Mouse (Mus musculus) MEL (cell line): ENCODE results near the gene Olfr1330. TPM values are rescaled to one million over a fixed set of nuclear protein-coding genes. Genes with fewer than 3 reads are reported as not detected.

Experiments
- DNase-seq: peaks from one replicate; pipeline ENCODE4 v3.0.0; 2011; ENCODE audit warnings: low read depth, low spot score
- H3K27ac ChIP-seq: 2 replicates; pipeline ENCODE4 v1.5.1; 2012; ENCODE audit warnings: low read depth, mild to moderate bottlenecking, control low read depth, low read length, moderate library complexity; ENCODE audit not compliant: control insufficient read depth
- H3K27me3 ChIP-seq, 2 experiments: fragments of 150-350 bp in 1 of 2; sonication (generic) in 1 of 2; 2 replicates each; pipeline ENCODE4 v1.6.1; 2012; ENCODE audit warnings: low read length in 2 of 2, mild to moderate bottlenecking in 2 of 2, improper control_type of control experiment in 1 of 2, moderate library complexity in 1 of 2; ENCODE audit not compliant: insufficient read depth in 2 of 2, control insufficient read depth in 1 of 2
- H3K36me3 ChIP-seq, 2 experiments: 2 replicates each; pipeline ENCODE4 v1.6.1; 2012 to 2014; ENCODE audit warnings: low read length in 2 of 2, improper control_type of control experiment in 1 of 2, inconsistent platforms in 1 of 2, mild to moderate bottlenecking in 1 of 2; ENCODE audit not compliant: insufficient read depth in 2 of 2, control insufficient read depth in 1 of 2
- H3K4me1 ChIP-seq, 2 experiments: fragments of 150-350 bp in 1 of 2; sonication (generic) in 1 of 2; 2 replicates each; pipeline ENCODE4 v1.6.1; 2012; ENCODE audit warnings: low read length in 2 of 2, improper control_type of control experiment in 1 of 2, mild to moderate bottlenecking in 1 of 2; ENCODE audit not compliant: insufficient read depth in 2 of 2, control insufficient read depth in 1 of 2
- H3K4me3 ChIP-seq, 2 experiments: fragments of 150-350 bp in 1 of 2; sonication (generic) in 1 of 2; 2 replicates each; pipeline ENCODE4 v1.5.1; 2012; ENCODE audit warnings: low read depth in 2 of 2, low read length in 2 of 2, mild to moderate bottlenecking in 2 of 2, moderate library complexity in 2 of 2, control low read depth in 1 of 2, improper control_type of control experiment in 1 of 2; ENCODE audit not compliant: control insufficient read depth in 1 of 2, insufficient read depth in 1 of 2
- H3K79me2 ChIP-seq: 2 replicates; pipeline ENCODE4 v1.6.1; 2012; ENCODE audit warnings: mild to moderate bottlenecking, low read length, moderate library complexity; ENCODE audit not compliant: control insufficient read depth, poor library complexity, insufficient read depth
- H3K9ac ChIP-seq: 2 replicates; pipeline ENCODE4 v1.6.1; 2012; ENCODE audit warnings: low read depth, mild to moderate bottlenecking, control low read depth, low read length, moderate library complexity; ENCODE audit not compliant: control insufficient read depth, poor library complexity, severe bottlenecking
- H3K9me3 ChIP-seq: fragments of 150-350 bp; sonication (generic); replicated peaks from 2 replicates; pipeline ENCODE4 v1.6.1; 2012; ENCODE audit warnings: mild to moderate bottlenecking, low read length, improper control_type of control experiment, moderate library complexity; ENCODE audit not compliant: insufficient read depth
- BHLHE40 ChIP-seq: IDR thresholded peaks from 2 replicates; pipeline ENCODE4 v1.6.1; 2012; ENCODE audit warnings: low read depth, mild to moderate bottlenecking, inconsistent platforms, low read length, improper control_type of control experiment, borderline replicate concordance
- E2F4 ChIP-seq: IDR thresholded peaks from 2 replicates; pipeline ENCODE4 v1.6.1; 2011; ENCODE audit warnings: low read depth, low read length, improper control_type of control experiment, borderline replicate concordance
- ELF1 ChIP-seq: IDR thresholded peaks from 2 replicates; pipeline ENCODE4 v1.6.1; 2014; ENCODE audit warnings: low read depth, mild to moderate bottlenecking, inconsistent platforms, low read length, improper control_type of control experiment, moderate library complexity
- ETS1 ChIP-seq: IDR thresholded peaks from 2 replicates; pipeline ENCODE4 v1.6.1; 2012; ENCODE audit warnings: low read depth, mild to moderate bottlenecking, inconsistent platforms, low read length, improper control_type of control experiment, moderate library complexity
- GABPA ChIP-seq: IDR thresholded peaks from 2 replicates; pipeline ENCODE4 v1.6.1; 2012; ENCODE audit warnings: low read depth, mild to moderate bottlenecking, inconsistent platforms, low read length, improper control_type of control experiment, moderate library complexity
- HCFC1 ChIP-seq: IDR thresholded peaks from 2 replicates; pipeline ENCODE4 v1.6.1; 2012; ENCODE audit warnings: low read depth, mild to moderate bottlenecking, inconsistent platforms, low read length, improper control_type of control experiment, moderate library complexity
- MAZ ChIP-seq: IDR thresholded peaks from 2 replicates; pipeline ENCODE4 v1.6.1; 2012; ENCODE audit warnings: low read depth, mild to moderate bottlenecking, inconsistent platforms, low read length, improper control_type of control experiment
- MYB ChIP-seq: IDR thresholded peaks from 2 replicates; pipeline ENCODE4 v1.6.1; 2011; ENCODE audit warnings: mild to moderate bottlenecking, low read depth, low read length, improper control_type of control experiment
- MYC ChIP-seq: IDR thresholded peaks from 2 replicates; pipeline ENCODE4 v1.6.1; 2011; ENCODE audit warnings: low read depth, mild to moderate bottlenecking, low read length, improper control_type of control experiment, moderate library complexity
- NRF1 ChIP-seq: IDR thresholded peaks from 2 replicates; pipeline ENCODE4 v1.6.1; 2014; ENCODE audit warnings: low read depth, mild to moderate bottlenecking, inconsistent platforms, low read length, improper control_type of control experiment, moderate library complexity; ENCODE audit not compliant: poor library complexity, insufficient read depth, severe bottlenecking
- POLR2A ChIP-seq, 2 experiments: IDR thresholded peaks; 2 replicates each; pipeline ENCODE4 v1.6.1; 2011 to 2012; ENCODE audit warnings: low read length in 2 of 2, mild to moderate bottlenecking in 2 of 2, control low read depth in 1 of 2, improper control_type of control experiment in 1 of 2, low read depth in 1 of 2, moderate library complexity in 1 of 2; ENCODE audit not compliant: control insufficient read depth in 1 of 2, insufficient read depth in 1 of 2, poor library complexity in 1 of 2
- RCOR1 ChIP-seq: IDR thresholded peaks from 2 replicates; pipeline ENCODE4 v1.6.1; 2012; ENCODE audit warnings: low read depth, mild to moderate bottlenecking, inconsistent platforms, low read length, improper control_type of control experiment
- SIN3A ChIP-seq: IDR thresholded peaks from 2 replicates; pipeline ENCODE4 v1.6.1; 2012; ENCODE audit warnings: low read length, improper control_type of control experiment, inconsistent platforms
- SMC3 ChIP-seq: IDR thresholded peaks from 2 replicates; pipeline ENCODE4 v1.6.1; 2011; ENCODE audit warnings: low read depth, low read length, improper control_type of control experiment
- TAL1 ChIP-seq: IDR thresholded peaks from 2 replicates; pipeline ENCODE4 v1.6.1; 2012; ENCODE audit warnings: mild to moderate bottlenecking, inconsistent platforms, low read length, moderate library complexity, mixed read lengths
- TCF12 ChIP-seq: IDR thresholded peaks from 2 replicates; pipeline ENCODE4 v1.6.1; 2014; ENCODE audit warnings: low read depth, mild to moderate bottlenecking, inconsistent platforms, low read length, improper control_type of control experiment, moderate library complexity
- ZKSCAN1 ChIP-seq: IDR thresholded peaks from 2 replicates; pipeline ENCODE4 v1.6.1; 2012; ENCODE audit warnings: low read depth, mild to moderate bottlenecking, inconsistent platforms, low read length, improper control_type of control experiment, moderate library complexity
- ZMIZ1 ChIP-seq: IDR thresholded peaks from 2 replicates; pipeline ENCODE4 v1.6.1; 2012; ENCODE audit warnings: low read depth, mild to moderate bottlenecking, inconsistent platforms, low read length, improper control_type of control experiment, moderate library complexity
- ZNF384 ChIP-seq: IDR thresholded peaks from 2 replicates; pipeline ENCODE4 v1.6.1; 2012; ENCODE audit warnings: low read depth, mild to moderate bottlenecking, inconsistent platforms, low read length, improper control_type of control experiment
- polyA plus RNA-seq, 2 experiments: library from polyadenylated mRNA; stranded (reverse) in 1 of 2; unstranded in 1 of 2; fragments of >175 nt in 1 of 2; fragments of >200 nt in 1 of 2; gene quantifications; 2 replicates each; pipeline versions ENCODE4 v1.2.1 to v1.2.4; 2012; ENCODE audit warnings: low replicate concordance in 2 of 2, low read depth in 1 of 2; ENCODE audit not compliant: insufficient read length in 2 of 2, insufficient read depth in 1 of 2, missing spikeins in 1 of 2
- total RNA-seq: library from RNA; depleted of rRNA; stranded (reverse); fragments of 300-350 nt; gene quantifications from 2 replicates; pipeline ENCODE4 v1.2.3, GENCODE M21; 2012

Gene Olfr1330
- total and polyA plus RNA-seq, 3 experiments = not detected

DNA sequence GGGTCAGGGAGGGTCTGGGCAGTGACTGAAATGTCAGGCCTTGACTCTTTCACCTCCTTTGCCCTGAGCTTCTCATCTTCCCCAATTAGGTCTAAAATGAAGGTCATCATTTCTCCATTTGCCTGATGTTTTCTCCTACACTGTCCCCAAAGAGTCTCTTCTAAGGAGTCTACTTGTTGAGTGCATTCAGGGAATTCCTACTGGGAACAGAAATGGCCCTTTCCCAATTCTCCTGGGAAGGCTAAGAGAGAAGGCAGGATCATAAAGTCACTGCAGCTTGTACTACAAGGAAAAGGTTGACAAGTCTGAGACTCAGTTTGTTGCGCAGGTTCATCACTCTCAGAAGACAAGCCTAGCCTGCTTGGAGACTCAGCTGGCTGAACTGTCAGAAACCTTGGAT lies 24.0 kb upstream of the Olfr1330 start, which contains the start of gene Olfr1331:
Gene Olfr1331 (plus strand): TSS at position 301 of the 400 bp plus-strand sequence.
- Histone ChIP-seq H3K9ac (no peak within 1 kb of the TSS), H3K36me3 (no peaks in the 10 kb centered on the region), H3K4me3 (no peak within 1 kb of the TSS), H3K79me2 (no peaks in the 10 kb centered on the region), H3K27ac (no peak within 1 kb of the TSS), H3K4me1 (no peaks in the 10 kb centered on the region), H3K9me3 (no peaks in the 10 kb centered on the region), H3K27me3 (no peaks in the 10 kb centered on the region; a peak in 1 of 4 replicates)
- TF ChIP-seq MAZ (no peak), ZKSCAN1 (no peak), HCFC1 (no peak), ZNF384 (no peak), ELF1 (no peak), GABPA (no peak), POLR2A (IDR thresholded peaks at IDR 0.05; ENCODE audit: control insufficient read depth in 1 of 2, insufficient read depth in 1 of 2, low read depth in 1 of 2, low read length in 2 of 2, poor library complexity in 1 of 2) (no peak), SMC3 (no peak), RCOR1 (no peak), E2F4 (no peak), NRF1 (no peak), TAL1 (no peak)
- no peak for DNase-seq

DNA sequence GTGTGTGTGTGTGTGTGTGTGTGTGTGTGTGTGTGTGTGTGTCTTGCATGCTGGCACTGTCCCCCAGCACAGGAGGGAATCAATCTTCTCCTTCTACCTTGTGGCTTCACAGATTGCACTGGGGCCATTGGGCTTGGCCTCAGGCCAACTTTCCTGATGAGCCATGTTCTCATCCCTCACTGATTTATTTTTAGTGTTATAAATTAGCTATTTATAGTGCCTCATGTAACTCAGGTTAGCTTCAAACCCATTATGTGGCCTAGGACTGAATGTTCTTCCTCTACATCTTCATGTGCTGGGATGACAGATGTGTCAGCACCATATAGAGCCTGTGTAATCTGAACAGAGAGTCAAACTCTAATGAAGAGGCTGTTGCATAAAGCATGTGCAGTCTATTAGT lies 20.8 kb upstream of the Olfr1330 start:
- H3K27ac ChIP-seq = no peak overlapping the region
- H3K79me2 ChIP-seq = no peaks in the 10 kb centered on the region
- TF ChIP-seq MYB (no peak), TCF12 (no peak), ZMIZ1 (no peak), SMC3 (no peak), ETS1 (no peak), MYC (no peak), BHLHE40 (no peak), SIN3A (no peak), TAL1 (no peak)
- H3K4me1 ChIP-seq = no peaks in the 10 kb centered on the region
- H3K27me3 ChIP-seq = no peaks in the 10 kb centered on the region; a peak in 1 of 4 replicates
- H3K9ac ChIP-seq = no peak overlapping the region
- H3K4me3 ChIP-seq = no peak overlapping the region
- no peaks in the 10 kb centered on the region for H3K9me3 ChIP-seq
- no peak for DNase-seq
- H3K36me3 ChIP-seq = no peaks in the 10 kb centered on the region
